Mouse (Mus musculus): ENCODE results near the gene Ankrd45.
"Not testable (repeated sequence)": the region's sequence is repeated elsewhere in the genome, so short reads cannot be mapped to it uniquely, and the experiment has no call there.

The Ankrd45 gene

GRCm38 (mm10) chr1:161183677-161184076 lies 41.2 kb downstream of the Ankrd45 start:
- DNase-seq (ENCODE audit: low read depth in 1 of 2, low spot score in 2 of 2), result no peak

- DNase-seq (ENCODE audit: low read depth in 1 of 2, low spot score in 2 of 2), result no peak
These were observed 42.9 kb downstream of the Ankrd45 start for GRCm38 (mm10) chr1:161185431-161185830.

GRCm38 (mm10) chr1:161190253-161190910 lies 47.9 kb downstream of the Ankrd45 start:
- no peak for DNase-seq (ENCODE audit: low read depth in 1 of 2, low spot score in 2 of 2)

DNA sequence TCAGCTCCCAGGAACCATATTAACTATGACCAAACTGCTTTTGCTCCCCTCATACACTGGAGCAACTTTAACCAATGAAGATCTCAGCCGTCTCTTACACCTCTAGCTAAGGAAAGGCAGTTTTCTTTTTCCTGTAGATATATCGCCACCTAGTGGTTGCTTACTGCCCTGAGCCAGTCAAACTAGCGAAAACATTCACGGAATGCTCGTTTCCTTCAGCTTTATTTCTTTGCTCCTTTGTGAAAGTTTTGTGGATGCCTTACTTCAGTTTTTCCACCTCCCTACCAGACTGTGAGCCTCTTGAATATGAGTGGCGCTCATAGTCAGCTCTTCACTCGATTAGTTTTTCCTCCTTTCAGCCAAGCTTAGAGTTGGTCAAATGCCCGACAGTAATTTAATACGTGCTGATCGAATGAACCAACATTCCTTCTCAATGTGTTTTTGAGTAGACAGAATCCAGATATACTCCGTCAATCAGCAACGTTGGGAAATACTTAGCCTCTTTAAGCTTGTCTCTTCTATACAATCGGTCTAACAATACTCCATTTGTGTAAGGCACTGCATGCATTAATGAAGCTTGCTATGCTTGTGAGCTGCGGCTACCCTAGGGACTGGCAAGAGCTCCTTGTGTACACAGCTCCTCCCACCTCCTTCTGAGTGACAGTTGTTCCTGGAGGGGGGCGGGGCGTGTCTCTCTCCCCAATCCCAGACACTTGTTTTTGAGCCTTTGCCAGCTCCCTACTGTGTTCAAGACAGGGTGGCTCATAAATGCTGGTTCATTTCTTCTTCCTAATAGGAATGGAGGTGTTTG lies 53.3 kb downstream of the Ankrd45 start:
- DNase-seq (ENCODE audit: low read depth in 1 of 2, low spot score in 2 of 2), result no peak

GRCm38 (mm10) chr1:161196364-161196763 lies 53.9 kb downstream of the Ankrd45 start:
- DNase-seq (ENCODE audit: low read depth in 1 of 2, low spot score in 2 of 2), result not testable (repeated sequence)

DNA sequence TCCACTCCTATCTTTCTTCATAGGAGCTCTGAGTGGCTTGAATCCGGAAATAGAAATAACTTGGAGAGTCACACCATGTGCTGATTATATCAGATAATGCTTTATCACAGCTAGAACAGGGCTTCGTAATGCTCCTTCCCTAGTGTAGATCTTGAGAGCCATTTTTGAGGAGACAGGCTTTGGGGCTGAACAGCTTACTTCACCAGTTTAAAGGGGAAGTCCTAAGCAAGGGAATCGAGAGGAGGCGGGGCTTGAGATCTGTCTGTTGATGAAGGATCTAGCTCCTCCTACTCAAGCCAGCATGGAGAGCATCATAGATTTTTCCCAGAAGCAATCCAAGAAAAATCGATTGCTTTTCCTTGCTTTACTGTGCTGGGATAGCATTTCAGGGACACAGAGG lies 57.4 kb downstream of the Ankrd45 start:
- no peak for DNase-seq (ENCODE audit: low read depth in 1 of 2, low spot score in 2 of 2)

- no peak for DNase-seq (ENCODE audit: low read depth in 1 of 2, low spot score in 2 of 2)
These were observed 72.0 kb downstream of the Ankrd45 start for GRCm38 (mm10) chr1:161214465-161214864.

- no peak for DNase-seq (ENCODE audit: low read depth in 1 of 2, low spot score in 2 of 2)
These were observed 77.3 kb downstream of the Ankrd45 start for GRCm38 (mm10) chr1:161219816-161220215.

All from monocyte, adult 2 months (primary cell).